Mouse (Mus musculus): ENCODE measurements at regions not wholly inside any gene's neighbourhood (a gene's known extent, or its start where the extent isn't known, plus 50 kb on each side); places are given as distances from the start of the nearest gene placed in this dataset.

DNA sequence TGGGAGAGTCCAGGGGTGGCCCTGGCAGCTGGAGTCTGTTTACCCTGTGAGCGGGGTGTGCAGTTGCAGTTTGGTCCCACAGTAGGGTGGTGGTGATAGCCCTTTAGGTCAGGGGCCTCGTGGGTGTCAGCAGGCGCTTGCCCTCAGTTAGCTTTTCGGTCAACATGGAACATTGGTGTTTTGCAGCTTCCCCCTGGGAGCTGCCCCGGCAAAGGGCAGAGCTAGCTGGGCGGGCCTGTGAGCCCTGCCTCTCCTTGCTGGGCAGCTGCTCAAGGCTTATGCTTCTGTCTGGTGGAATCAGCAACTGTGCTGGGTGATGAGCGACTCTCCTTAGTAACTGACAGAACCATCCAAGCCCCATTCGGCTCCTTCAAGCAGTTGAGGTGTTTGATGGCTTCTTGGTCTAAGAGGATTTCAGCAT lies 115.7 kb downstream of the Gadd45g start:
- ATAC-seq (replicated peaks in 1 of 2; ENCODE audit: insufficient read depth in 1 of 2, low FRiP score in 2 of 2, low TSS enrichment in 1 of 2, low read depth in 1 of 2, poor library complexity in 2 of 2, severe bottlenecking in 2 of 2), result 0 out of 4 replicates have a peak, but pooled peaks of 1 of the 2 experiments have one; percentile 20

DNA sequence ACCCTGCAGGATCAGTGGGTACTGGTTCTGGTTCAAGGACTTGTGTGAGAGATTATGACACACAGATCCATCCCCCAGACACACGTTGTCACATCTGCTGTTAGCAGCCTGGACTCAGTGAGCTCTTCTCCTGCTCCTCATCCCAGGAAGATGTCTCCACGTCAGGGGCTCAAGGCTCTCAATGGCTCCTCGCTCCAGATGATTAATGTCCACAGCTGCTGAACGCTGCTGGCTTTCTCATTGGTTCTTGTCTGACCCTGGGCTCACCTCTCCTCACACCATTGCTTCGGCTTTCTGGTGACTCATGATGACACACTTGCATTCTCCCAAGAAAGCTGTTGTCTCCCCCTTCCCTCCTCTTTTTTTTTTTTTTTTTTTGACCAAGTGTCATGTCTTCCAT lies 116.2 kb downstream of the Gadd45g start:
- no peak for ATAC-seq (replicated peaks in 1 of 2; ENCODE audit: insufficient read depth in 1 of 2, low FRiP score in 2 of 2, low TSS enrichment in 1 of 2, low read depth in 1 of 2, poor library complexity in 2 of 2, severe bottlenecking in 2 of 2)

DNA sequence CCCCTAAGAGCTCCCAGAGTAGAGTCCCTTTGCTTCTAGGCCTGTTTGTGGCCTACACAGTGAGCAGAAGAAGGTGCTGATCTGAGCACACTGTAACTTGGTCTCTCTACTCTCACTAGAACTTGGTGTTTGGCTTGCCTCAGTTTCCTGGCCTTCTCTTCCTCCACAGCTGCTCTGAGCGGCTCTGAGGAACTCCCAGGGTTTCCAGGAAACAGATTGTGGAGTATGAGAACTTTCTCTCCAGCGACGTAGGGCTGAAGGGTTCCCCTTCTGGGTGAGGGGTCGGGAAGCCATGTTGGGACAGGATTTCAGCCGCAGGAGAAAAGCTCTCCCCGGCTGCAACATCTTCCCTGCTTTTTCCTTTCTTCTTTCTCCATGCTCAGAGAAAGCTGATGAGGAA lies 117.5 kb downstream of the Gadd45g start:
- peak; percentile 2 to 14; a peak in 1 of 4 replicates for ATAC-seq (replicated peaks in 1 of 2; ENCODE audit: insufficient read depth in 1 of 2, low FRiP score in 2 of 2, low TSS enrichment in 1 of 2, low read depth in 1 of 2, poor library complexity in 2 of 2, severe bottlenecking in 2 of 2)

DNA sequence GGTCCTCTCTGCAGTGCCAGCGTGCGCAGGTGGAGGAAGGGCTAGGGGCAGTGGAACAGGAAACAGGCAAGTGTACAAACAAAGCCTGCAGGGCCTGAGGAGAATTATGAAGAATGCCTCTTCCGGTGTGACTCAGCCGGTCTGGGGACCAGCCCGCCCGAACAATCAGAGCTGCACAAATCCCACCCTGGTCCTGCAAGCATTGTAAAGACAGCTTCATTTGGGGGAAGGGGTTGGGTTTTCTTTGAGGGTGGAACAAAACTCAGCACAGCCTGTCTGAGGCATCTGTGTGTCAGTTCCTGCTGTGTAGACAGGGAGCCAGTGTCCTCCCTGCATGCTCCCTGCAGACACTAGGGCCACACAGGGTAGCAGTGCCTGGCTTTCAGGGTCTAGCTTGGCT lies 117.9 kb downstream of the Gadd45g start:
- ATAC-seq (replicated peaks in 1 of 2; ENCODE audit: insufficient read depth in 1 of 2, low FRiP score in 2 of 2, low TSS enrichment in 1 of 2, low read depth in 1 of 2, poor library complexity in 2 of 2, severe bottlenecking in 2 of 2), result peak; percentile 84 to 87

DNA sequence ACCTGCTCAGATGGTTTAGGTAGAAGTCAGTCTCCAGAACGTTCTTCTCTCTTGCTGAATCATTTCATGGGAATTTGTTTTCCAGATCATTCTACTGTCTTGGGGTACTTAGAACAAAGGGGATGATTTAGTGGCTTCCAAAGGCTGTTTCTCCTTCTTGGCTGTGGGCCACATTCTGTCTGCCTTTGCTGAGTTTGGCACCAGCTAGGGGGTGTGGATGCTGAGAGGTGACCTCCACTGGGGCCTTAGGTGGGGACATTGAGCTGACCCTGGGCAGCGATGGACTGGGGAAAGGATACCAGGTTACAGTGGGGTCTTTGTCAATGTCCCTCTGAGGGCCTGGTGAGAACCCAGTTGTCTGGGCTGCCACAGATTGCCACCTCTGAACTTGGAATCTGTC lies 118.4 kb downstream of the Gadd45g start:
- ATAC-seq (replicated peaks in 1 of 2; ENCODE audit: insufficient read depth in 1 of 2, low FRiP score in 2 of 2, low TSS enrichment in 1 of 2, low read depth in 1 of 2, poor library complexity in 2 of 2, severe bottlenecking in 2 of 2), result no peak

DNA sequence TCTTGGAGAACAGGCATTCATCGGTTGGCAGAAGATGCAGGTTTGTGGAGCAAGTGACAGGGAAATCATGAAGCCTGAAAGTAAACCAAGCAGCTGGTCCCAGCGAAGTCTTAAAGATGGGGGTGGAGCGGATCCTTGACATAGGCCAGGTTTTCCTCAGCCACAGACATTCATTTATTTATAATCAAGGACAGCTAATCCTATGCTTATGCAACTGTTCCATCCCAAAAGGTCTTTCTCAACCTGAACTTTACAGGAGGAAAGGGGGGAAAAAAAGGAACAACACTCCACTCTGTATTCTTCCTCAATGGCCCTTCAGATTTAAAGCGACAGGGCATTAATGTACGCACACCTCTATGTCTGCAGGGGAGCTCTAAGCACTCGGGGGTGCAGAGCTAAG lies 121.6 kb downstream of the Gadd45g start:
- ATAC-seq (replicated peaks in 1 of 2; ENCODE audit: insufficient read depth in 1 of 2, low FRiP score in 2 of 2, low TSS enrichment in 1 of 2, low read depth in 1 of 2, poor library complexity in 2 of 2, severe bottlenecking in 2 of 2), result no peak

DNA sequence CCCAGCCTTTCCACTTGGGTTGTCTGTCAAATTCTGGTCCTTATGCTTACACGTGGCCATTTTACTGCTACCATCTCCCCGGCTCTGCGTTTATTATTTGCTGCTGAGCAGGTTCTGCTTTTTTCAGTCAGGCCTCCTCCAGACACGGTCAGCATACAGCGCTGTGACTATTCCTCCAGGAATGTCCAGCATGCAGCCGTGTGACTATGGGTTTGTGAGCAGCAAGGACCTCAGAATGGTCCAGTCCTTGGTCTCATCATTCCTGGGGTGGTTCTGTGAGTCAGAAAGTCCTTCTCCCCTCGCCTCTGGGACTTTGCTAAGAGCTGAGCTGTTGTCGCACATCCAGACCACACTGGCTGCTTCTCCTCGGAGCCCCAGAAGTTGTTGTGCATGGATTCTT lies 122.3 kb downstream of the Gadd45g start:
- no peak for ATAC-seq (replicated peaks in 1 of 2; ENCODE audit: insufficient read depth in 1 of 2, low FRiP score in 2 of 2, low TSS enrichment in 1 of 2, low read depth in 1 of 2, poor library complexity in 2 of 2, severe bottlenecking in 2 of 2)

DNA sequence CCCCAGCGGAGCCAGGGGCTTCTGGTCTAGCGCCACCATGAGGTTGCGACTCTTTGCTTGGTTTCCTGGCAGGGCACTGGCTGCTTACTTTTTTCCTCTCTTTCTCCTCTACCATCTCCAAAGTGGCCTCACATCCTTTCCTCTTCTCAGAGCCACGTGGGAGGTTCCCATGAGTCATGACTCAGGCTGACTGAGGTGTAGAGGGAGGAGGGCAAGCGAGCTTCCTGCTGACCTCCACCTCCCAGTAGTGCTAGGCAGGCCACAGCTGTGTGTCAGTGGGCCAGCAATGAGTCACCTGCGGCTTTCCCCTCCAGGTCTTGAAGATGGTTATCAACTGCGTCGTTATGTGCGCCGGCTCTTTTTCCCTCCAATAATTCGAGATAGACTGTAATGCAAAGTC lies 123.6 kb downstream of the Gadd45g start:
- ATAC-seq (replicated peaks in 1 of 2; ENCODE audit: insufficient read depth in 1 of 2, low FRiP score in 2 of 2, low TSS enrichment in 1 of 2, low read depth in 1 of 2, poor library complexity in 2 of 2, severe bottlenecking in 2 of 2), result peak; percentile 77 to 87

DNA sequence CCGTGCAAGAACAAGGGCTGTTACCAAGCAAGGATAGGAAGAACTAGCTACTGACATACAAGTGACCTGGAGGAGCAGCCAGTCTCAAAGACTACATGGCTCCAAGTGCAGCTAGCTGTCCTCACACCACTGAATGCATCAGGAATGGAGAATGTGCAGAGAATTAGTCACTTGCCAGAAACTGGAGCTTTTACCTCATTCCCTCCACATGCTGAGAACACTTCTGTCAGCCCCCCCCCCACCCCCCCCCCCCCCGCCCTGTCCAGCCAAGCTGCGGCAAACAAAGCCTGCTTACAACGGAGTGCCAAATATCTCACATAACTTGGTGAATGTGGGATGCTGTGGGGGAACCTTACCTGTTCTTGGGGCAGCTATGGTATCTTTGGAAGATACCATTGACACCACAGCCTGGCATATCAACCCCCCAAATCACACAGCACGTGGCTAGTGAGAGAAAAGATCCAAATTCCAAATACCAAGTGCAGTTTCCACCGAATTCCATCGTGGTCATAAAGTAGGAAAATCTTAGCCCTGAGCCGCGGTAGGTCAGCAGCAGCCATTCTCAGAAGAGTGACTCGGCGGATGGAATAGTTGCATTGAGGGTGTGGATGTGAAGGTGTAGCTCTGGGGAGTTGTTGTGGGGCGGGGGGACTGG lies 126.3 kb downstream of the Gadd45g start:
- ATAC-seq (replicated peaks in 1 of 2; ENCODE audit: insufficient read depth in 1 of 2, low FRiP score in 2 of 2, low TSS enrichment in 1 of 2, low read depth in 1 of 2, poor library complexity in 2 of 2, severe bottlenecking in 2 of 2), result no peak

DNA sequence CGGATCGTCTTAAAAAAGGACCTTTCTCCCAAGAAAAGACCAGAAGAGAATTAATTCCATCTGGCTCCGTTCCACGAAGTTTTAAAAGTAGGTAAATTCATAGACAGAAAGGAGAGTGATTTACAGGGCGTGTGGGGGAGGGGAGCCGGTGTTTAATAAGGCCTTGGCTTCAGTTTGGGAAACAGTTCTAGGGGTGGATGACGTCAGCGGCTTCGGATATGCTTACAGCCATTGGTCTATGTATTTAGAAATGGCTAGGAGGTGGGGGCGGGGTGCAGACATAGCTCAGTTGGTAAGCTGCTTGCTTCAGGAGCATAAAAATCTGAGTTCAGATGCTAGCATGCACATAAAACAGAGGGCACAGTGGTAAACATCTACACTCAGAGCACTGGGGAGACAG lies 127.0 kb downstream of the Gadd45g start:
- no peak for ATAC-seq (replicated peaks in 1 of 2; ENCODE audit: insufficient read depth in 1 of 2, low FRiP score in 2 of 2, low TSS enrichment in 1 of 2, low read depth in 1 of 2, poor library complexity in 2 of 2, severe bottlenecking in 2 of 2)

DNA sequence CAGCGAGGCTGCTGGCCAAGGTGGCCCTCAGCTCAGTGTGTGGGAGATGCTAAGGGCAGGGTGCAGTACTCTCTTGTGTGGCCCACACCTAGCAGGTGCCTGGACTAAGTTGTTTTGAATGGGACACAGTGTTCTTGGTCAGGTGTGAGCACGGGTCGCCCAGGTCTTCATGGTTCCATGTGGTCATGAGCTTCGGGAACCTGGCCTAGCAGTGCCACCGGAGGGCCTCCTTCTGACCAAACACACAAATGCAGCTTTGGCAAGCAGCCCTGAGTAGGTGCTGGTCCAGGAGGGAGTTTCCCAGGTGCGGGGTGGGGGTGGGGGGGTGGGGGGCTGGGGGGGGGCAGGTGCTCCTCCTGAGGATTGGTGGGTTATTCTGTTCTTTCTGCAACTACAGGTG lies 127.6 kb downstream of the Gadd45g start:
- no peak for ATAC-seq (replicated peaks in 1 of 2; ENCODE audit: insufficient read depth in 1 of 2, low FRiP score in 2 of 2, low TSS enrichment in 1 of 2, low read depth in 1 of 2, poor library complexity in 2 of 2, severe bottlenecking in 2 of 2)

DNA sequence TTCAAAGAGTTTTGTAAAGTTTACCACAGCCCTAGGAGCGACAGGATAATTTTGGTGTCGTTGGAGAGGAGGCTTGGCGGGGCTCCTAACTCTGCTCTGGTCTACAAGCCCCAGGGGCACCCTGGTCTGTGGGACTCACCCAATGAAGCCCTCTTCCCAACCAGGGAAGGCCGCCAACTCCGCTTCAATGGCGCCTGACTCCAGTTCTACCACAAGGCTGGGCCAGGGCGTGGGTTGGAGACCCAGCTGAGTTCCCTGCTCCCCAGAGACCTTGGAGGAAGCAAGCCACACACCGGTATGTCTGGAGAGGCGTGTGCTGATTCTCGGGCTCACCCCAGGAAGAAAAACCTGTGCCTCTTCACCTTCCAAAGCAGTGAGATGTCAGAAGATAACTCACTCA lies 128.9 kb downstream of the Gadd45g start:
- 0 out of 4 replicates have a peak, but pooled peaks of 1 of the 2 experiments have one; percentile 8 for ATAC-seq (replicated peaks in 1 of 2; ENCODE audit: insufficient read depth in 1 of 2, low FRiP score in 2 of 2, low TSS enrichment in 1 of 2, low read depth in 1 of 2, poor library complexity in 2 of 2, severe bottlenecking in 2 of 2)

DNA sequence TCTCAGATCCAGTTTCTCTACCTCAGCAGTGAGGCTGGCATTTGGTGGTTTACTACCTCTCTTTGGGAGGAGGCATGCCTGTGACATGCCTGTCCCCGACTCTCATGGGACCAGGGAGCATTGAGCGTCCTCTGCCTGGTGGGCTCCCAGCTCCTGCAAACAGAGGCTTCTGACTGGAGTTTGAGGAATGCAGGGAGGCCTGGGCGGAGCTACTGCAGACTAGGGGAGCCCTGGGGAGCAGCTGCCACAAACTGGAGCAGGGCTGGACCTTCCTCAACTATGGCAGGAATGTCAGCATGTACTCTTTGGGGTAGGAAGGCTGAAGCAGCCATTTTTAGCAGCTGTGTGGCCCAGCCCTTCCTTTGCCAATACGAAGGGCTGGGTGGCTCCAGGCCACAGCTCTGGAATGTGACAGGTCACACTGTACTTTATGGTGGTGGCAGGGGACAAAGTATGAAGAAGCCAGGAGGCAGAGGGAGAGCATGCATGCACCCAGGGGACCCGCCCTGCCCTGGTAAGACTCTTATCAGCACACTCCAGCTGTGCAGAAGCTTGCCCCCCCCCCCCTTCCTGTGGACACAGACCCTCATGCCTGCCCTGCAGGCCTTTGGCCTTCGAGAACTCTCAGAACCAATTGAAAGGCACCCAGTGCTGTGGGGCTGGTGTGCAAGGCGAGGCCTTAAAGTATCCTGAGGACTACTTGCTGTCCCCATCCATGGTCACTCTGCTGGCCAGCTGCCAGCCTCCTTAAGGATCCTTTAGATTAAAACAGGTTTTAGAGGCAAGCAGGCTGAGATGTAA lies 129.5 kb downstream of the Gadd45g start:
- ATAC-seq (replicated peaks in 1 of 2; ENCODE audit: insufficient read depth in 1 of 2, low FRiP score in 2 of 2, low TSS enrichment in 1 of 2, low read depth in 1 of 2, poor library complexity in 2 of 2, severe bottlenecking in 2 of 2), result peak; percentile 51 to 60

DNA sequence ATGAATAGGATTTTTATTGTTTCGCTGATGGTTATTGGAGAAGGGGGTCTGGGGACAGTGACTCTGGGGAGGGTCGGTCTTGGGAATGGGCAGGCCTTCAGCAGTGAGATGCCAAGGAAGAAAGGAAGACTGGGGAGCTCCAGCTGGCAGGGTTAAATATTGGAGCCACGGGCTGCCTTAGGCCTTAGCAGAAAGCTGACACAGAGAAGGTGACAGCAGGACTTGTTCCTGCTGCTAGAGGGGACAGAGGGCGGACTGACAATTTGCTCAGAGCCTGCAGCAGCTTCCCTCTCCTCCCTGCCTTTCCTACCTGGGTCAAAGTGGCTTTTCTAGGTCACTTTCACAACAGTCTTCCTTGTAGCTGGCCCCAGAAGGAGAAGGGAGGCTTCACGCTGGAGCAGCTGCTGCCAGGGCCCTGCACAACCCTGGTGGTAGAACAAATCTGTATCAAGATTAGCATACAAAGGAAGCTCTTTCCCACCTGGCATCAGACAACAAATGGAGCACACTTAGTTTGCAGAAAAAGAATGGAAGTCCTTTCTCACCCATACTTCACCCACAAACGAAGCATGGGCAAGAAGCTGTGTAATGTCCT lies 130.2 kb downstream of the Gadd45g start:
- no peak for ATAC-seq (replicated peaks in 1 of 2; ENCODE audit: insufficient read depth in 1 of 2, low FRiP score in 2 of 2, low TSS enrichment in 1 of 2, low read depth in 1 of 2, poor library complexity in 2 of 2, severe bottlenecking in 2 of 2)

DNA sequence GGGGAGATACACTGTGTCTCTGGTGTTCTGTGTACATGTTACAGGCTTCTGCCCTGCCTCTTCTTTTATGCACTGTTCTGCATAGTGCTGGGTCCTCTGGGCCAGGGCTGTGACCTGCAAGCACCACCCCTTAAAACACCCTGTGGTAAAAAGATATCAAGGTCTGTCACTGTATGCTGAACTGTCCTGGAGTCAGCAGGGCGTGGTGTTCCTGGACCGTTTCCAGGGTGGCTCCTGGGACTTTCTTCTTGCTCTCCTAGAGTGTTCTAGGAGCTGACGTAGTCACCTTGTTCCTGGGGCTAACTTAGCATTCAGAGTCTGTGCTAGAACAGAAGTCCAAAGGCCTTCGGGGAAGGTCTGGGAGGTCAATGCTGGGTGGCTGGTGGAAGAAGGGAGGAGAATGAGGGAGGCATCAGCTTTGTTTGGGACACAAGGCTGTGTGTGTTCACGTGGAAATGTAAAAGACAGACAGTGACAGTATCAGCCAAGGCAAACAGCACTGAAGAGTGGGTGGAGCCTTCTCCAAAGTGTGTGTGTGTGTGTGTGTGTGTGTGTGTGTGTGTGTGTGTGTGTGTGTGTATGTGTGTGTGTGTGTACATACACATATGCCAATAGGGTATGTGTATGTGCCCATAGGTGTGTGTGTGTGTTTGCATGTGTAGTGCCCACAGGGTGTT lies 133.0 kb downstream of the Gadd45g start:
- no peak; a peak in 1 of 4 replicates for ATAC-seq (replicated peaks in 1 of 2; ENCODE audit: insufficient read depth in 1 of 2, low FRiP score in 2 of 2, low TSS enrichment in 1 of 2, low read depth in 1 of 2, poor library complexity in 2 of 2, severe bottlenecking in 2 of 2)

DNA sequence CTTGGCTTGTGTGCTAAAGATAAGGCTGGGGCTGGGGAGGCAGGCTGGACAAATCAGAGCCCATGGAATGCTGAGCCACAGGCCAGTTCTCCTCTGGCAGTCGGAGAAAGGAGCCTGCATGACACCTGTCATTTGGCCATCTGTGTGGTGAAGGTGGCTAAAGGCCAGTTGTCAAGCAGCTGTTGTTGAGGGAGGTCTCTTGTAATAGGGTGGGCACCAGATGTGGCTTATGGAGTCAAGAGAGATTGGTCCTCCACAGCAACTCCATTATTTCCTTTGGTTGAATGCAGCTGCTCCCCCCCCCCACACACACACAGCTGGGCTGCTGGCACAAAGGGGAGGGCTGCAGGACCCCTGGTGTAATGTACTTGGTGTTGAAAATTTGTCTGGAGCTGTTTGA lies 133.9 kb downstream of the Gadd45g start:
- no peak for ATAC-seq (replicated peaks in 1 of 2; ENCODE audit: insufficient read depth in 1 of 2, low FRiP score in 2 of 2, low TSS enrichment in 1 of 2, low read depth in 1 of 2, poor library complexity in 2 of 2, severe bottlenecking in 2 of 2)

DNA sequence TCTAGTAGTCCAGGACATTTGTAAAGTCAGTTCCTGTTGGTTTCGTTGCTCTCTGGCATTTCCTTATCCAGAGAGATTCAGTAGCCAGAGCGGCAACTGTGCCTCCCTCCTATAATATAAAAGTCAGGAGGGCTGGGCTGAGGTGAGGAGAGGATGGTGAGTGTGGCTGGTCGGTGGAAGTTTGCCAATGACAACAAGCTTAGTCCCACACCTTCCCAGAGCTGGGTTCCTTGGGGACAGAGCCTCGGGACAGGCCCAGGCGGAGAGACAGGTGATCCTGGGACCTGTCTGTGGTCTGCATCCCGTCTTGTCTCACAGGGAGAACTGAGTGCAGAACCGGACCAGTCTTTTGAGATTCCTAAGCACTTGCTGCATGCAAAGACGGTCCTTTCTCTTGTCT lies 136.5 kb downstream of the Gadd45g start:
- no peak for ATAC-seq (replicated peaks in 1 of 2; ENCODE audit: insufficient read depth in 1 of 2, low FRiP score in 2 of 2, low TSS enrichment in 1 of 2, low read depth in 1 of 2, poor library complexity in 2 of 2, severe bottlenecking in 2 of 2)

DNA sequence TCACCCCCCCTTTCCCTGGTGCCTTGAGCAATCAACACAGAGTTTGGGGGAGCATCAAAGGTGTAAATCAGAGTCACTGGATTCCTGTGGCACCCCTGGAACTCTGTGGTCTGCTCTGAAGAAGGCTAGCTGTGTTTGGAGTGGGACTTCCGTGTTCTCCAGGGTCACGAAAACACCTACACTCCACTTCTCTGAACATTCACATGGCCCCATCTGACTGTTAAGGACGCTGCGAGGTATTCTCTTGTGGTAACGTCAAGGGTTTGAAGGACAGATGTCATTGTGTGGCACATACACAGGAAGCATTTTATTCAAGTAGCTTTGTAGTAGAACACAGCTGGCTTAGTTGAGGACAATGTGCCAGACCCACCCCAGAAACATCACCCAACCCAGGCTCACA lies 137.1 kb downstream of the Gadd45g start:
- no peak for ATAC-seq (replicated peaks in 1 of 2; ENCODE audit: insufficient read depth in 1 of 2, low FRiP score in 2 of 2, low TSS enrichment in 1 of 2, low read depth in 1 of 2, poor library complexity in 2 of 2, severe bottlenecking in 2 of 2)
